In the genomic region with DNA sequence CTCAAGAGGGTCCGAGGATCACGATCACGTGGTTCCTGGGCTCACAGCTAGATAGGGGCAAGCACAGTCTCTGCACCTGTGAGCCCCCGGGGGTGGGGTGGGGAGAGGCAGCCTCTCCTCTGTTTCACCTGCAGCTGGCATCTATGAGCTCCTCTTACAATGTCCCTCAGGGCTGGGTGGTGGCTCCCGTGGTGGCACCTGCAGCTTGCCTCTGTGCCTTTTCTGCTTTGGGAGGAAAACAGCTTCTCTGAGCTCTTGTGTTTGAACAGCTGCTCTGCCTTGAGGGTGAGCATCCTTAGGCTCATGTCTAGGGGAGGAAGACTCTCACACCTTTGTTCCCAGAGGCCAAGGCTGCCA, we compare ENCODE assay signal across 11 mouse cellular contexts. TPM values are rescaled to one million over a fixed set of nuclear protein-coding genes. Genes with fewer than 3 reads are reported as not detected.
A peak's percentile ranks its signal among the peaks of the same experiment; 100 is the strongest.
DNase-seq lines count a peak whose midpoint lies in the region; ATAC-seq and TF ChIP-seq lines count a peak whose summit lies in the region.
"Had no signal": no experiment of that assay in that cellular context is flagged by ENCODE, and none has a peak within 500 bp of the region (broad histone marks: within the 10 kb centered on the region; RNA-seq: fewer than 3 reads in every experiment).

No protein-coding gene starts in this region.

- TF ChIP-seq POLR2A in lung, adult 2 months (IDR thresholded peaks at IDR 0.05; ENCODE audit: borderline replicate concordance, extremely low read depth, low read depth, low read length) = no peak

- no peak for TF ChIP-seq CTCF in lung, postnatal 0 days (IDR thresholded peaks at IDR 0.05)
- no peak for TF ChIP-seq CTCF in lung, adult 2 months (IDR thresholded peaks at IDR 0.05; ENCODE audit: insufficient read depth, low read length)

- intact Hi-C loops in gastrocnemius, postnatal 14 days (cut with DNase I; ENCODE audit: low total_unique reads) = no loop called here

- no peak for TF ChIP-seq EP300 in lung, postnatal 0 days (IDR thresholded peaks at IDR 0.05)

- no peak for DNase-seq in hindbrain, embryonic 11.5 days (ENCODE audit: low spot score)
- DNase-seq in lung, postnatal 0 days (ENCODE audit: low spot score) = no peak
- no peak for DNase-seq in lung, adult 2 months
- peak; percentile 88 for DNase-seq in thymus, postnatal 25 days
- DNase-seq in gastrocnemius, postnatal 14 days = no peak
- DNase-seq: cerebellum, adult 11-12 months; kidney, adult 18-20 months had no signal

- WGBS in hindbrain, embryonic 11.5 days = 31% methylated on average over 5 of the region's 5 CpGs
- WGBS in hindbrain, embryonic 16.5 days = 32% methylated on average over 5 of the region's 5 CpGs
- 25% methylated on average over 5 of the region's 5 CpGs for WGBS in lung, postnatal 0 days
- 45% methylated on average over 5 of the region's 5 CpGs for WGBS in lung, adult 2 months
- 28% methylated on average over 5 of the region's 5 CpGs for WGBS in intestine, embryonic 16.5 days

- H3K4me2 ChIP-seq in hindbrain, embryonic 11.5 days (replicated peaks; ENCODE audit: low read depth, low read length) = no peak overlapping the region; the same call in 1 of the 2 replicates
- no peak overlapping the region for H3K4me2 ChIP-seq in hindbrain, embryonic 16.5 days (ENCODE audit: low read length)
- no peak overlapping the region for H3K4me2 ChIP-seq in lung, postnatal 0 days (replicated peaks; ENCODE audit: low read depth, low read length)
- peak overlapping the region; percentile 44 for H3K4me2 ChIP-seq in intestine, embryonic 16.5 days (ENCODE audit: low read depth, low read length)

- ATAC-seq in hindbrain, embryonic 11.5 days (ENCODE audit: low FRiP score) = no peak
- no peak for ATAC-seq in hindbrain, embryonic 16.5 days
- ATAC-seq in lung, postnatal 0 days = no peak
- peak; percentile 27; the same call in 1 of the 2 replicates for ATAC-seq in intestine, embryonic 16.5 days
- ATAC-seq in inflammation-experienced regulatory T-cells, adult 6 months = no peak

- no peaks in the 10 kb centered on the region for H3K9me3 ChIP-seq in hindbrain, embryonic 11.5 days (ENCODE audit: control insufficient read depth, low read length)
- no peaks in the 10 kb centered on the region for H3K9me3 ChIP-seq in hindbrain, embryonic 16.5 days (ENCODE audit: control insufficient read depth, low read length)
- no peaks in the 10 kb centered on the region for H3K9me3 ChIP-seq in lung, postnatal 0 days (ENCODE audit: low read length)
- no peaks in the 10 kb centered on the region for H3K9me3 ChIP-seq in intestine, embryonic 16.5 days (ENCODE audit: control insufficient read depth, low read length)

- peaks cover 3% of the 10 kb centered on the region; the same call in 1 of the 2 replicates for H3K27me3 ChIP-seq in hindbrain, embryonic 11.5 days (ENCODE audit: control insufficient read depth, insufficient read depth, low read length)
- no peaks in the 10 kb centered on the region for H3K27me3 ChIP-seq in hindbrain, embryonic 16.5 days (replicated peaks; ENCODE audit: control insufficient read depth, insufficient read depth, low read length)
- no peaks in the 10 kb centered on the region for H3K27me3 ChIP-seq in lung, postnatal 0 days (replicated peaks; ENCODE audit: insufficient read depth, low read length)
- H3K27me3 ChIP-seq in intestine, embryonic 16.5 days (replicated peaks; ENCODE audit: control insufficient read depth, insufficient read depth, low read length) = no peaks in the 10 kb centered on the region

- H3K9ac ChIP-seq in hindbrain, embryonic 11.5 days (ENCODE audit: low read depth, low read length) = no peak overlapping the region
- no peak overlapping the region for H3K9ac ChIP-seq in hindbrain, embryonic 16.5 days (ENCODE audit: low read depth, low read length)
- no peak overlapping the region for H3K9ac ChIP-seq in lung, postnatal 0 days (replicated peaks; ENCODE audit: low read depth)
- peak overlapping the region; percentile 58 for H3K9ac ChIP-seq in intestine, embryonic 16.5 days (ENCODE audit: low read depth, low read length)

- no peaks in the 10 kb centered on the region for H3K36me3 ChIP-seq in hindbrain, embryonic 11.5 days (ENCODE audit: control insufficient read depth, insufficient read depth, low read length)
- H3K36me3 ChIP-seq in hindbrain, embryonic 16.5 days (ENCODE audit: control insufficient read depth, insufficient read depth, low read length) = 0 out of 2 replicates have a peak, but pooled peaks cover 2% of the 10 kb centered on the region
- peaks cover 7% of the 10 kb centered on the region for H3K36me3 ChIP-seq in lung, postnatal 0 days (ENCODE audit: insufficient read depth, low read length)
- H3K36me3 ChIP-seq in intestine, embryonic 16.5 days (ENCODE audit: control insufficient read depth, insufficient read depth, low read length) = peaks cover 14% of the 10 kb centered on the region

- H3K4me1 ChIP-seq in hindbrain, embryonic 11.5 days (replicated peaks; ENCODE audit: control insufficient read depth, insufficient read depth, low read length) = no peaks in the 10 kb centered on the region; the same call in 1 of the 2 replicates
- peaks cover 7% of the 10 kb centered on the region; the same call in 1 of the 2 replicates for H3K4me1 ChIP-seq in hindbrain, embryonic 16.5 days (ENCODE audit: control insufficient read depth, insufficient read depth, low read depth, low read length)
- peaks cover 15% of the 10 kb centered on the region for H3K4me1 ChIP-seq in lung, postnatal 0 days (ENCODE audit: insufficient read depth, low read depth, low read length)
- peaks cover 18% of the 10 kb centered on the region for H3K4me1 ChIP-seq in lung, adult 2 months (ENCODE audit: control insufficient read depth, insufficient read depth, low read length)
- peaks cover 42% of the 10 kb centered on the region for H3K4me1 ChIP-seq in intestine, embryonic 16.5 days (ENCODE audit: control insufficient read depth, insufficient read depth, low read length)

- 0 out of 2 replicates have a peak overlapping the region, but pooled peaks have one; percentile 3 for H3K27ac ChIP-seq in hindbrain, embryonic 11.5 days (ENCODE audit: low read depth, low read length)
- H3K27ac ChIP-seq in hindbrain, embryonic 16.5 days (ENCODE audit: low read depth, low read length) = no peak overlapping the region
- peak overlapping the region; percentile 93 for H3K27ac ChIP-seq in lung, postnatal 0 days (ENCODE audit: low read length)
- H3K27ac ChIP-seq in intestine, embryonic 16.5 days (ENCODE audit: low read length) = peak overlapping the region; percentile 94
- H3K27ac ChIP-seq: heart, adult 2 months had no signal

- no peak overlapping the region for H3K4me3 ChIP-seq in hindbrain, embryonic 11.5 days (ENCODE audit: low read depth, low read length)
- no peak overlapping the region for H3K4me3 ChIP-seq in hindbrain, embryonic 16.5 days (ENCODE audit: low read length)
- H3K4me3 ChIP-seq in lung, postnatal 0 days (ENCODE audit: low read depth, low read length) = no peak overlapping the region
- no peak overlapping the region for H3K4me3 ChIP-seq in lung, adult 2 months (replicated peaks; ENCODE audit: extremely low read depth, low read depth, low read length)
- peak overlapping the region; percentile 20 for H3K4me3 ChIP-seq in intestine, embryonic 16.5 days (ENCODE audit: low read length)
- H3K4me3 ChIP-seq: heart, adult 2 months had no signal

RNA-seq across cellular contexts. Expression of gene Grasp, which starts 11.3 kb away (rescaled TPM):
- polyA plus RNA-seq in hindbrain, embryonic 11.5 days (2014; fragmentation: Nextera tagmentation; extraction: Ambion mirVana) = 4.5 and 5.0 TPM in 2 replicates
- 1.1 and 1.7 TPM in 2 replicates for polyA plus RNA-seq in hindbrain, embryonic 16.5 days (2015; fragmentation: Nextera tagmentation; extraction: Ambion mirVana)
- polyA plus RNA-seq in lung, postnatal 0 days (2015; fragmentation: Nextera tagmentation; extraction: Ambion mirVana) = 8.2 and 8.6 TPM in 2 replicates
- 36.6 and 58.8 TPM in 2 replicates for polyA plus RNA-seq in lung, adult 2 months (2012; rRNA removed)
- 2.3 and 2.8 TPM in 2 replicates for polyA plus RNA-seq in intestine, embryonic 16.5 days (2015; fragmentation: Nextera tagmentation; extraction: Ambion mirVana)
- under 1 TPM; 0.18 to 0.50 (median 0.28) TPM for polyA plus RNA-seq in inflammation-experienced regulatory T-cells, adult 6 months (2017; shearing (Covaris generic))
- 1 to 10 TPM; 8.3 to 9.4 TPM for total RNA-seq in gastrocnemius, postnatal 14 days (2021)

RNA-seq across cellular contexts. Expression of gene Nr4a1, which starts 18.7 kb away (rescaled TPM):
- 2.2 and 2.9 TPM in 2 replicates for polyA plus RNA-seq in hindbrain, embryonic 11.5 days (2014; fragmentation: Nextera tagmentation; extraction: Ambion mirVana)
- 6.8 and 7.2 TPM in 2 replicates for polyA plus RNA-seq in hindbrain, embryonic 16.5 days (2015; fragmentation: Nextera tagmentation; extraction: Ambion mirVana)
- polyA plus RNA-seq in lung, postnatal 0 days (2015; fragmentation: Nextera tagmentation; extraction: Ambion mirVana) = 7.8 and 11.8 TPM in 2 replicates
- 40.0 and 43.4 TPM in 2 replicates for polyA plus RNA-seq in lung, adult 2 months (2012; rRNA removed)
- polyA plus RNA-seq in intestine, embryonic 16.5 days (2015; fragmentation: Nextera tagmentation; extraction: Ambion mirVana) = 8.6 and 10.0 TPM in 2 replicates
- 10 to 100 TPM; 46.4 to 73.4 (median 68.3) TPM for polyA plus RNA-seq in inflammation-experienced regulatory T-cells, adult 6 months (2017; shearing (Covaris generic))
- total RNA-seq in gastrocnemius, postnatal 14 days (2021) = 10 to 100 TPM; 30.5 to 49.0 TPM

RNA-seq across cellular contexts. Expression of gene Atg101, which starts 48.8 kb away (rescaled TPM):
- polyA plus RNA-seq in hindbrain, embryonic 11.5 days (2014; fragmentation: Nextera tagmentation; extraction: Ambion mirVana) = 66.5 and 69.6 TPM in 2 replicates
- polyA plus RNA-seq in hindbrain, embryonic 16.5 days (2015; fragmentation: Nextera tagmentation; extraction: Ambion mirVana) = 79.6 and 81.3 TPM in 2 replicates
- 73.1 and 74.2 TPM in 2 replicates for polyA plus RNA-seq in lung, postnatal 0 days (2015; fragmentation: Nextera tagmentation; extraction: Ambion mirVana)
- 36.1 and 38.6 TPM in 2 replicates for polyA plus RNA-seq in lung, adult 2 months (2012; rRNA removed)
- polyA plus RNA-seq in intestine, embryonic 16.5 days (2015; fragmentation: Nextera tagmentation; extraction: Ambion mirVana) = 58.3 and 67.1 TPM in 2 replicates
- 10 to 100 TPM; 39.9 to 53.6 (median 47.8) TPM for polyA plus RNA-seq in inflammation-experienced regulatory T-cells, adult 6 months (2017; shearing (Covaris generic))
- total RNA-seq in gastrocnemius, postnatal 14 days (2021) = 10 to 100 TPM; 27.7 to 35.0 TPM

RNA-seq across cellular contexts. Expression of gene 6030408B16Rik, which starts 57.7 kb away (rescaled TPM):
- polyA plus RNA-seq in hindbrain, embryonic 11.5 days (2014; fragmentation: Nextera tagmentation; extraction: Ambion mirVana) = 0.17 and 0.25 TPM in 2 replicates
- polyA plus RNA-seq in hindbrain, embryonic 16.5 days (2015; fragmentation: Nextera tagmentation; extraction: Ambion mirVana) = 0.13 and 0.21 TPM in 2 replicates
- polyA plus RNA-seq in lung, postnatal 0 days (2015; fragmentation: Nextera tagmentation; extraction: Ambion mirVana) = 74.9 and 82.4 TPM in 2 replicates
- 35.1 and 39.4 TPM in 2 replicates for polyA plus RNA-seq in lung, adult 2 months (2012; rRNA removed)
- 3.6 and 4.4 TPM in 2 replicates for polyA plus RNA-seq in intestine, embryonic 16.5 days (2015; fragmentation: Nextera tagmentation; extraction: Ambion mirVana)
- polyA plus RNA-seq in inflammation-experienced regulatory T-cells, adult 6 months (2017; shearing (Covaris generic)) = under 1 TPM in 1 of 3 experiments, not detected in 2; 0.70 TPM
- total RNA-seq in gastrocnemius, postnatal 14 days (2021) = under 1 TPM; 0.22 to 0.29 TPM
